Mouse (Mus musculus): ENCODE measurements around the gene Sipa1l1. TPM values are rescaled to one million over a fixed set of nuclear protein-coding genes. Genes with fewer than 3 reads are reported as not detected.

Gene Sipa1l1
- polyA plus RNA-seq, 1 experiment from 2014 or later, result 37.0 TPM

- WGBS, result 92% methylated on average over 7 of the region's 7 CpGs
- H3K27ac ChIP-seq, result no peak overlapping the region
- no peaks in the 10 kb centered on the region for H3K36me3 ChIP-seq
- no peaks in the 10 kb centered on the region for H3K9me3 ChIP-seq (replicated peaks)
- DNase-seq (ENCODE audit: low spot score), result no peak
- peaks cover 23% of the 10 kb centered on the region for H3K4me1 ChIP-seq
- no peaks in the 10 kb centered on the region for H3K27me3 ChIP-seq (ENCODE audit: low read depth, poor library complexity, severe bottlenecking)
- no peak overlapping the region for H3K4me3 ChIP-seq
Measured at GRCm38 (mm10) chr12:82224848-82225247, 55.7 kb downstream of the Sipa1l1 start.

- no peak overlapping the region for H3K27ac ChIP-seq
- WGBS, result 95% methylated on average over 2 of the region's 2 CpGs
- H3K36me3 ChIP-seq, result no peaks in the 10 kb centered on the region
- DNase-seq (ENCODE audit: low spot score), result no peak
- peaks cover 27% of the 10 kb centered on the region for H3K4me1 ChIP-seq
- no peaks in the 10 kb centered on the region for H3K27me3 ChIP-seq (ENCODE audit: low read depth, poor library complexity, severe bottlenecking)
- H3K4me3 ChIP-seq, result no peak overlapping the region
- no peaks in the 10 kb centered on the region for H3K9me3 ChIP-seq (replicated peaks)
Measured at GRCm38 (mm10) chr12:82225278-82225677, 56.2 kb downstream of the Sipa1l1 start.

GRCm38 (mm10) chr12:82225751-82226228 is 56.7 kb downstream of the Sipa1l1 start:
- Histone ChIP-seq H3K27ac (peak overlapping the region; percentile 63; the same call in 1 of the 2 replicates), H3K9me3 (replicated peaks) (no peaks in the 10 kb centered on the region), H3K4me1 (peaks cover 32% of the 10 kb centered on the region), H3K4me3 (no peak overlapping the region), H3K27me3 (ENCODE audit: low read depth, poor library complexity, severe bottlenecking) (no peaks in the 10 kb centered on the region), H3K36me3 (no peaks in the 10 kb centered on the region)
- WGBS, result 52% methylated on average over 4 of the region's 4 CpGs
- no peak for DNase-seq (ENCODE audit: low spot score)

- H3K4me1 ChIP-seq, result peaks cover 39% of the 10 kb centered on the region
- H3K27me3 ChIP-seq (ENCODE audit: low read depth, poor library complexity, severe bottlenecking), result no peaks in the 10 kb centered on the region
- peak overlapping the region; percentile 63 for H3K27ac ChIP-seq
- no peaks in the 10 kb centered on the region for H3K36me3 ChIP-seq
- WGBS, result 47% methylated on average over 6 of the region's 6 CpGs
- DNase-seq (ENCODE audit: low spot score), result no peak
- H3K4me3 ChIP-seq, result no peak overlapping the region
- no peaks in the 10 kb centered on the region for H3K9me3 ChIP-seq (replicated peaks)
Measured at GRCm38 (mm10) chr12:82226311-82227066, 57.4 kb downstream of the Sipa1l1 start.

GRCm38 (mm10) chr12:82230127-82230526 is 61.0 kb downstream of the Sipa1l1 start:
- no peak overlapping the region for H3K27ac ChIP-seq
- H3K9me3 ChIP-seq (replicated peaks), result no peaks in the 10 kb centered on the region
- DNase-seq (ENCODE audit: low spot score), result no peak
- 67% methylated on average over 4 of the region's 4 CpGs for WGBS
- no peak overlapping the region for H3K4me3 ChIP-seq
- H3K36me3 ChIP-seq, result peaks cover 5% of the 10 kb centered on the region; the same call in 1 of the 2 replicates
- H3K27me3 ChIP-seq (ENCODE audit: low read depth, poor library complexity, severe bottlenecking), result no peaks in the 10 kb centered on the region
- H3K4me1 ChIP-seq, result peaks cover 55% of the 10 kb centered on the region

GRCm38 (mm10) chr12:82231191-82231590 is 62.1 kb downstream of the Sipa1l1 start:
- no peak for DNase-seq (ENCODE audit: low spot score)
- H3K36me3 ChIP-seq, result peaks cover 5% of the 10 kb centered on the region; the same call in 1 of the 2 replicates
- WGBS, result 87% methylated on average over 7 of the region's 7 CpGs
- H3K9me3 ChIP-seq (replicated peaks), result no peaks in the 10 kb centered on the region
- H3K27ac ChIP-seq, result no peak overlapping the region
- H3K4me3 ChIP-seq, result no peak overlapping the region
- no peaks in the 10 kb centered on the region for H3K27me3 ChIP-seq (ENCODE audit: low read depth, poor library complexity, severe bottlenecking)
- H3K4me1 ChIP-seq, result peaks cover 46% of the 10 kb centered on the region

GRCm38 (mm10) chr12:82233177-82233576 is 64.1 kb downstream of the Sipa1l1 start:
- DNase-seq (ENCODE audit: low spot score), result no peak
- H3K4me1 ChIP-seq, result peaks cover 36% of the 10 kb centered on the region
- H3K9me3 ChIP-seq (replicated peaks), result no peaks in the 10 kb centered on the region
- H3K36me3 ChIP-seq, result peaks cover 9% of the 10 kb centered on the region
- H3K27me3 ChIP-seq (ENCODE audit: low read depth, poor library complexity, severe bottlenecking), result no peaks in the 10 kb centered on the region
- H3K4me3 ChIP-seq, result no peak overlapping the region
- WGBS, result 95% methylated on average over 3 of the region's 3 CpGs
- H3K27ac ChIP-seq, result no peak overlapping the region

GRCm38 (mm10) chr12:82234463-82235223 is 65.5 kb downstream of the Sipa1l1 start:
- Histone ChIP-seq H3K9me3 (replicated peaks) (no peaks in the 10 kb centered on the region), H3K4me1 (peaks cover 48% of the 10 kb centered on the region), H3K4me3 (no peak overlapping the region), H3K36me3 (peaks cover 9% of the 10 kb centered on the region), H3K27me3 (ENCODE audit: low read depth, poor library complexity, severe bottlenecking) (no peaks in the 10 kb centered on the region), H3K27ac (no peak overlapping the region)
- WGBS, result 71% methylated on average over 14 of the region's 14 CpGs
- DNase-seq (ENCODE audit: low spot score), result no peak

GRCm38 (mm10) chr12:82237095-82237494 is 68.0 kb downstream of the Sipa1l1 start:
- no peak overlapping the region for H3K4me3 ChIP-seq
- no peak for DNase-seq (ENCODE audit: low spot score)
- H3K27ac ChIP-seq, result no peak overlapping the region
- H3K9me3 ChIP-seq (replicated peaks), result no peaks in the 10 kb centered on the region
- H3K4me1 ChIP-seq, result peaks cover 24% of the 10 kb centered on the region
- 97% methylated on average over 4 of the region's 4 CpGs for WGBS
- H3K36me3 ChIP-seq, result peaks cover 9% of the 10 kb centered on the region
- no peaks in the 10 kb centered on the region for H3K27me3 ChIP-seq (ENCODE audit: low read depth, poor library complexity, severe bottlenecking)

- Histone ChIP-seq H3K36me3 (peaks cover 9% of the 10 kb centered on the region), H3K4me3 (no peak overlapping the region), H3K27me3 (ENCODE audit: low read depth, poor library complexity, severe bottlenecking) (no peaks in the 10 kb centered on the region), H3K27ac (no peak overlapping the region), H3K9me3 (replicated peaks) (no peaks in the 10 kb centered on the region), H3K4me1 (peaks cover 20% of the 10 kb centered on the region)
- DNase-seq (ENCODE audit: low spot score), result no peak
- 84% methylated on average over 4 of the region's 4 CpGs for WGBS
Measured at GRCm38 (mm10) chr12:82237946-82238345, 68.8 kb downstream of the Sipa1l1 start.

GRCm38 (mm10) chr12:82240674-82241073 is 71.6 kb downstream of the Sipa1l1 start:
- 81% methylated on average over 6 of the region's 6 CpGs for WGBS
- H3K9me3 ChIP-seq (replicated peaks), result no peaks in the 10 kb centered on the region
- peaks cover 13% of the 10 kb centered on the region for H3K4me1 ChIP-seq
- no peak overlapping the region for H3K27ac ChIP-seq
- no peak overlapping the region for H3K4me3 ChIP-seq
- DNase-seq (ENCODE audit: low spot score), result no peak
- peaks cover 4% of the 10 kb centered on the region for H3K36me3 ChIP-seq
- H3K27me3 ChIP-seq (ENCODE audit: low read depth, poor library complexity, severe bottlenecking), result no peaks in the 10 kb centered on the region

- Histone ChIP-seq H3K36me3 (peaks cover 8% of the 10 kb centered on the region), H3K4me3 (no peak overlapping the region), H3K9me3 (replicated peaks) (no peaks in the 10 kb centered on the region), H3K4me1 (no peaks in the 10 kb centered on the region), H3K27ac (no peak overlapping the region), H3K27me3 (ENCODE audit: low read depth, poor library complexity, severe bottlenecking) (no peaks in the 10 kb centered on the region)
- WGBS, result 96% methylated on average over 6 of the region's 6 CpGs
- DNase-seq (ENCODE audit: low spot score), result no peak
Measured at GRCm38 (mm10) chr12:82245219-82245618, 76.1 kb downstream of the Sipa1l1 start.

GRCm38 (mm10) chr12:82246422-82246821 is 77.3 kb downstream of the Sipa1l1 start:
- Histone ChIP-seq H3K9me3 (replicated peaks) (no peaks in the 10 kb centered on the region), H3K36me3 (peaks cover 8% of the 10 kb centered on the region), H3K27ac (no peak overlapping the region), H3K27me3 (ENCODE audit: low read depth, poor library complexity, severe bottlenecking) (no peaks in the 10 kb centered on the region), H3K4me1 (no peaks in the 10 kb centered on the region), H3K4me3 (no peak overlapping the region)
- 92% methylated on average over 3 of the region's 3 CpGs for WGBS
- DNase-seq (ENCODE audit: low spot score), result no peak

All from limb, embryonic 10.5 days (tissue).